Mouse (Mus musculus) spleen, adult 12 weeks (tissue): Measurements from ENCODE around the gene Axdnd1.
"Not testable (repeated sequence)": the region's sequence is repeated elsewhere in the genome, so short reads cannot be mapped to it uniquely, and the experiment has no call there.

Experiments
- DNase-seq: peaks from one replicate; pipeline ENCODE4 v3.0.0; 2022; ENCODE audit warnings: low spot score

Axdnd1 gene

GRCm38 (mm10) chr1:156437016-156437708, 16.2 kb upstream of the Axdnd1 start:
- DNase-seq: peak; percentile 7

- no peak for DNase-seq
These were observed 12.5 kb upstream of the Axdnd1 start for GRCm38 (mm10) chr1:156433497-156433896.

GRCm38 (mm10) chr1:156432498-156432897, 11.5 kb upstream of the Axdnd1 start:
- no peak for DNase-seq

GRCm38 (mm10) chr1:156428434-156428833, 7.5 kb upstream of the Axdnd1 start:
- no peak for DNase-seq

DNA sequence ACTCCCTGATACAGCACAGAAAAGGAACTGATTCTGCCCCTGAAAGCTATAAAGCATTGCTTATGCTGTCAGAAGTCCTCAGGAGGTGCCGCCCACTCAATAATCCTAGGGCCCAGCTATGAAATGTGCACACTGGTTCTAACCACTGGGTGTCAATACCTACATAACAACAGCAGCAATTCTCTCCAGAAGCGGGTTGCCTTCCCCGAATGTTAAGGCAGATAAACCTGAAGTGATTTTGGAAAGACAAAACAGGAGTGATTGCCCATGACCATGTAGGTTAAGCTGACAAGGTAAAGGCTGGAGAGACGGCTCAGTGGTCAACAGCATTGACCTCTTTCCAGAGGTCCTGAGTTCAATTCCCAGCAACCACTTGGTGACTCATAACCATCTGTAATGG, 4.8 kb upstream of the Axdnd1 start:
- DNase-seq: no peak

DNA sequence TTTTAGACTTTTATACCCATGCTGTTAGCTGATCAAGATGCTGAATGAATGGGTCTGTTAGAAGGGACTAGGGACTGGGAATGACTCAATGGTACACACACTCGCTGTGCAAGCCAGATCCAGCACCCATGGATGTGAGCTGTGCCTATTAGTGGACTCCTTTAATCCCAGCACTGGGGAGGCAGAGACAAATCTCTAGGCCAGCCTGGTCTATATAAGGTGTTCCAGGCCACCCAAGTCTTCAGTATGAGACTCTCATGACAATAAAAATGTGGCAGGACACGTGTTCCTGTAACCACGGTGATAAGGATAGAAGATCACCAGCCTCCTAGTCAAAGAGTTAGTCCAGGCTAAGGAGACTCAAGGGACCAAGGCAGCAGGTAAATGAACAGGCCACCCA, 3.1 kb upstream of the Axdnd1 start:
- DNase-seq: no peak

- DNase-seq: no peak
These were observed 2.5 kb upstream of the Axdnd1 start for GRCm38 (mm10) chr1:156423493-156423892.

DNA sequence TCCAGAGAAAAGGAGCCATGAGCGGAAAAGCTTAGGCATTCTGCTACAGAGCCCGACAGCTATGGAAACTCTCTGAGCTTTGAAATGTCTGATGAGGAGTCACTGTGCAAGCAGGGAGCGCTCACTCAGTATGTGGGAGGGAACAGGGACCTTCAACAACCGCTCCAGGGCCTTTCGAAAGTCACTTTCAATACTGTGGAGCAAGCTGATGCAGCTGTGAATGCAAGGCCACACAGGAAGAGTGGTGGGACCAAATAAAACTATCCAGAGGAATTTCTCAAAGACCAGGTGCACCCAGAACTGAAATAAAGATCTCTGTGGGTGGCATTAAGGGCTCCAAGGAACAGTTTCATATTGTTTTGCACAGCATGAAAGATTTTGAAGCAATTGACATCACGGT, 1.9 kb upstream of the Axdnd1 start:
- DNase-seq: no peak

DNA sequence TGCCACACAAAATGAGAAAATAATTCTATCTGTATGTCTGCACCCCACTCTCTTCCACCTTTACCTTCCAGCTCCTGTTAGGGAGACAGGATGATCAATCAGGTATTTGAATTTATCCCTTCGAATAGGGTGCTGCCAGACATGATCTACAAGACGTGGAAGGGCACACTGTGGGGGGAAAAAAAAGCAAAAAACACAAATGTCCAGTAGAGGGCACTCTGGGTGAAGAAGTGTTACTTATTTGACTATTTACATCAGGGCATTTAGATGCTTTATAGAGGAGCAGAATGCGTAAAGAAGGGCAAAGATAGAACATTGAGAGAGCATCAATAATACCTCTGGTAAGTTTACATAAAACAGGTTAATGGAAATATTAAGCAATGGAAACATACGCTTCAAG, 2.8 kb downstream of the Axdnd1 start:
- no peak for DNase-seq

DNA sequence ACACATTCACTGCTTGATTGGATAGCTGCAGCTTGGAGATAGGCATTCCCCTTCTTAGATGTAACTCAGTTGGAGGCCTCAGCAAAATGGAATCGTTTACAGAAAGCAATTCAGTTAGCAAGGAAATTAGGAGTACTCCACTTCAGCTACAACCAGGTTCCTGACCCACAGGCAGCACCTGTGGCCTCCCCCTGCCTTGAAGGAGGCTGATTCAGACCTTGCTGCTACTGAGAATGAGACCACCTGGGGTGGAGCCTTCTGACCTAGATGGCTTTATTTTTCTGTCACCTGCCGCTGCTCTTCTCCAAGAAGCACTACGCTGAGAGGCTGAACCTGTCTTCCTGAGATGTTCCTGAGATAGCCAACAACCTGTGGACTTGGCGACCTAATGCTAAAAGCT, 12.4 kb downstream of the Axdnd1 start:
- DNase-seq: no peak

DNA sequence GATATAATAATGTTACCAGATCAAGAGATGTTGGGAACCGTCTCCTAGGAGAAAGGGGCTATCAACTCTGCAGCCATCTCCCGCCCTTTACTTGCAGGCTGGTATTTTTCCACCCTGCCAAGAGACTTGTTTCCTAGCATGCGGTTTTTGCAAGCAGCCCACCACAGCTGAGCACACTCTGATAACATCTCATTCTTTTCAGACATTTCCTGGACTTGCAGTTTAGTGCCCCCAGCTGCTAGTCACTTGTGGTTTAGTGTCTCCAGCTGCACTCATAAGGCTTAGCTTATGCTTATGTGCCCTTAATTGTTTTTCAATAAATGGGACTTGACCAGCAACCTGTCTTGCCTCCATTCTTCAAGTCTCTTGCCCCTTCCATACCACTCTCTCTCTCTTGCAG, 13.0 kb downstream of the Axdnd1 start:
- no peak for DNase-seq

DNA sequence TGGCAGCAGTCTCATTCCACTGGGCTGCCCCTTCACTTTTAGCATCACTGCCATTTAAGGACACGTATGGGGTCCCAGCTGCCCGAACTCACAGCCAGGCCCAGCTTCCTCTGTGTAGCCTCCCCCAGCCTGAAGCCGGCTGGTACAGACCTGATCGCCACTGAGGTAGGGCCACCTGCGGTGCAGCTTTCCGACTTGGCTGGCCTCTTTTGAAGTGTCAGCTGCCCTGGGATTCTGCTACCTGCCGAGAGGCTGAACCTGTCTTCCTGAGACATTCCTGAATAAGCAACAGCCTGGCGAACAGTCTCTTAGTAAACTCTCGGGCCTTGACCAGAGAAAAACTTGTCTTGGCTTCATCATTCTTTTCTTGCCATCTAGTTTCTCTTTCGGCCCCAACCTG, 17.7 kb downstream of the Axdnd1 start:
- no peak for DNase-seq

GRCm38 (mm10) chr1:156402491-156402890, 18.5 kb downstream of the Axdnd1 start:
- no peak for DNase-seq

GRCm38 (mm10) chr1:156400159-156400558, 20.8 kb downstream of the Axdnd1 start:
- not testable (repeated sequence) for DNase-seq

DNA sequence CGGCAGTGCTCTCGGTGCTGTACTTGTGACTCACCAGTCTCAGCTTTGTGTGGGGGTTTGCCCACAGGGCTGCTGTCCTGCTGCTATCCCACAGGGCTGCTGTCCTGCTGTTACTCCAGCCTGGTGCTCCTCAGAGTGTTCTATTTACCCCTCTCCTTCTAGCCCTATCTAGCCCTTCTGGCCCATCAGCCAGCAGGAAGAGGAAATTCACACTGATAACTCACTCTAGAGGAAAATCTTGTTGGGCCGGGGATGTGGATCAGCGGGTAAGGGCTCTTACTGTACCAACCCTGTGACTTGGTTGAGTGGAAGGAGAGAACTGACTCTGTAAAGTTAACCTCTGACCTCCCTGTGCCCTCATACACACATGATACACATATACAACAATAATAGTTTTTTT, 27.8 kb downstream of the Axdnd1 start:
- DNase-seq: no peak

GRCm38 (mm10) chr1:156386880-156387279, 34.1 kb downstream of the Axdnd1 start:
- no peak for DNase-seq

GRCm38 (mm10) chr1:156386232-156386631, 34.7 kb downstream of the Axdnd1 start:
- DNase-seq: no peak

DNA sequence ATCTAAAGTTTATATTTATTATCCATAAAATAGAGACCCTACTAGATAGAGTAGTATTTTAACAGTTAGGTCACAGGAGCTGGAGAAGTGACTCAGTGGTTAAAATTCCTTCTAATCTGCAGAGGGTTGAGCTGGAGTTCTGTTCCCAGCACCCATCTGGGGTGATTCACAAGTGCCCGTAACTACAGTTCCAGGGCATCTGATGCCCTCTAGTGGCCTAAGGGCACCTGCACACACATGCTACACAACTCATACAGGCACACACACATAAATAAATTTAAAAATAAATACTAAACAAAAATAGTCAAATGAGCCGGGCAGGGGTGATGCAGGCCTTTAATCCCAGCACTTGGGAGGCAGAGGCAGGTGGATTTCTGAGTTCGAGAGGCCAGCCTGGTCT, 39.7 kb downstream of the Axdnd1 start:
- DNase-seq: no peak

- no peak for DNase-seq
These were observed 55.2 kb downstream of the Axdnd1 start, which contains the start of gene Gm2000 for GRCm38 (mm10) chr1:156365740-156366139. TSS of gene Gm2000 (plus strand) at chr1:156366040.

DNA sequence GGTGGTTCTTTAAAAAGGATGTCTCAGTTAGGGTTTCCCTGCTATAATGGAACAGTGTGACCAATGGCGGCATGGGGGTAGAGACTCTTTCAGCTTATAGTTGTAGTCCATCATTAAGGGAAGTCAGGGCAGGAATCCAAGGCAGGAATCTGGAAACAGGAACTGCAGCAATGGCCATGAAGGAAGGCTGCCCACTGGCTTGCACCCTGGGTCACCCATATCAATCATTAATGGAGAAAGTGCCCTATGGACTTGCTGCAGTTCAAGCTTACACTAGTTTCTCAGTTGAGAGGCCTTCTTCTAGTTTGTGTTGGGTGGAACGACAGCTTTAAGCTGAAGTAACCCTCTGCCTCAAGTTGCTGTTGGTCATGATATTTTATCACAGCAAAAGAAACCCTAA, 68.5 kb downstream of the Axdnd1 start:
- no peak for DNase-seq

- DNase-seq: no peak
These were observed 70.5 kb downstream of the Axdnd1 start for GRCm38 (mm10) chr1:156350441-156350840.

- DNase-seq: no peak
These were observed 71.9 kb downstream of the Axdnd1 start for GRCm38 (mm10) chr1:156349031-156349430.

GRCm38 (mm10) chr1:156345633-156346032, 75.3 kb downstream of the Axdnd1 start:
- DNase-seq: no peak

- no peak for DNase-seq
These were observed 76.5 kb downstream of the Axdnd1 start for GRCm38 (mm10) chr1:156344433-156344832.
